Mouse (Mus musculus): ENCODE results near the gene Aak1.

Aak1 gene

DNA sequence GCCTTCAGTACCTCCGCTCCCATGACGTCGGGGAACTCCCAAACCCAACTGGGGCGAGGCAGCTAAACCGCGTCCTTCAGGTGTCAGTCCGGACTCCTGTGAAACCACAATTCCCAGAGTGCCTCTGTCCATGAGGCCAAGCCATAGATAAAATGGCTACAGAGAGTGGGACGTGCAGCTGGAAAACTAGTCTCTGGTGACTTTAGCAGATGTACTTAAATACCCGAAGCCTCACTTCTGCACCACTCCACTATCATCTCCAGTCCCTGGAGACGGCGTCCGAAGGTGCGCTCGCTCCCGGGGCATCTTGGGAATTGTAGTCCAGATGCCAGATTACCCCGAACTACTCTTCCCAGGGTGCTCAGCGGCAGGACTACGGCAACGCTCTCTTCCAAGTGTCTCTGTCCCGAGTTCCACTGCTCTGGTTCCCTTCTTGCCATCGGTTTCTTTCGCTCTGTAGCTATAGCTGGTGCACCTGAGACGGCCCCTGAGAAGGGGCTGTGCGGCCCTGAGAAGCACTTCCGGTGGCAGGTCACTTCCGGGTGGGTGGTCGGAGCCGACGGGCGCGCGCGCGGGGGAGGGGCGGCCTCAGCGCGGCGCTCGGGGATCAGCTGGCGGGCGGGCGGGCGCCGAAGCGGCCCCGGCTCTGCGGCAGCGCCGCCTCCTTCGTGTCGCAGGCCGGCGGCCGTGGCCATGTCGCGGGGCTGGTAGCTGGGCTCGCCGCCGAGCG lies at the start of gene Aak1:
Aak1 (plus strand) TSS at position 603 of the 730 bp plus-strand sequence.
- in situ Hi-C loops (cut with MboI, MseI), result no loop called here

DNA sequence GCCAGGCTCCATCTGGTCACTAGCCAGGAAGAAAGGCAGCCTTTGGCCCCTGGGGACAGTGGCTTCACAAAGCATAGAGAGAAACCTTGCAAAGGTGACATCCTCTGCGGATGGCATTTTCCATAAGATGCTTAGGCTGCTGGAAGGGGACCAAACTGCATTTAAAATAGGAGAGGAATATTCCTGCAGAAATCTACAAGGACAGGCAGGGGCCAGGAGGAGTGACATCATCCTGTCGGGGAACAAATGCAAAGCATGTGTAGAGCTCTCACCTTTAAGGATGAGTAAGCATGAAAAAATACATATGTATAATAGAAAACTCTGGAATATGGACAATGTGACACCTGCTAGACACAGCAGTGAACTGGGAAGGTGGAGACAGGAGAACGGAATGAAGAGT lies 48.9 kb upstream of the Aak1 start:
- in situ Hi-C loops (cut with MboI, MseI), result no loop called here

DNA sequence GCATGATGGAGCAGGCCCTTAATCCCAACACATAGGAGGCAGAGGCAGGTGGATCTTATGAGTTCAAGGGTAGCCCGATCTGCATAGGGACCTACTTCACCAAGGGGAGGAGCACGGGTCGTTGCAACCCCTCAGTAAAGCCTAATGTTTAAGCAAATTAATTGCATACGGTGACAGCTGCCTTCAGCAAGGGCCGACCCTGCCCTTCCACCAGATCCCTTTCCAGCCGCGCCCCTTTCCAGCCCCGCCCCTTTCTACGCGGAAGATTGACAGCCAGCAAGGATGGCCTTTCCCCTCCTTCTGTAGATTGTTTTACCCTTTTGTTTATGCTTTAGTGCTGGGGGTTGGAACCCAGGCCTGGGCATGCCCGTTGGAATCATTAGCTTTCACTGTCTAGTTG lies 47.9 kb upstream of the Aak1 start:
- in situ Hi-C loops (cut with MboI, MseI), result no loop called here

DNA sequence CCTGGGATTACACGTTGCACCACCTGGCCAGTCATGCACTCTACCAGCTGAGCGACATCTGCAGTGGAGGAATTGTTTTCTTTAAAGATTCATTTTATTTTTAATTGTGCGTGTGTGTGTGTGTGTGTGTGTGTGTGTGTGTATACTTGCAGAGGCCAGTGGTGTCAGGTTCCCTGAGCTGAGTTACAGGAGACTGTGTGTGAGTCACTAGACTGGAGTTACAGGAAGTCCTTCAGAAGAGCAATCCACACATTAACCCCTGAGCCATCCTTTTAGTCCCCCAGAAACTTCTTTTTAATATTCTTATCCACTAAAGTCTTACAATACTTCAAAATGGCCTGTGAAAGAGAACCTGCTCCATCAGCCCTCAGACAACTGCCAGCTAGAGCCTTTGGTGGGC lies 44.7 kb upstream of the Aak1 start:
- in situ Hi-C loops (cut with MboI, MseI), result loop anchor here in 1 of 2 experiments (5.0 kb wide), 1 partner anchor 52 kb away; no protein-coding TSS in a partner anchor

DNA sequence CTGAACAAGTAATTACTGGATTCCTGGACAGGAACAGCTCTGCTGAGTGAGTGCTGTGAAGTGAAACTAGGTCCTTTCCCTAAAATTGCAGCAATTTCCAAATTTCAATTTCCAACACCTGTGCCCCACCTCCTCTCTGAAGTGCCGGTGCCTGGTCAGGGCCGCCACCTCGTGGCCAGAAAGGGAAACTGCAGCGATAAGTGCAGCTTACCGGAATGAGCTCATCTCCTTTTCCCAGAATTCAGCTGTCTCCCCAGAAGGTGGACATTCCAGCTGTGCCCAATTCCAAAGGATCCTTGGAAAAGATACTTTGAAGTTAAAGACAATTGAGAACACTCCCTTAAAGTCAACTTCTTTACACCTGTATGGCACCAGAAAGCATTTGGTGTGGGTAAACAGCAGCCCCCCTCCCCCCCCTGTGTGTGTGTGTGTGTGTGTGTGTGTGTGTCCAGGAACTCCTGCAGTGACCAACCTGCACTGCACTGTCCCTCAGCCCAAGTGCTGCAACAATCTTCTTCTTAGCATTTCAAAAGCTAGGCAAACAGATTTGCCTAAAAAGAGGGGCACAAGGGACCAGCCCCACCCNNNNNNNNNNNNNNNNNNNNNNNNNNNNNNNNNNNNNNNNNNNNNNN lies 42.7 kb upstream of the Aak1 start:
- in situ Hi-C loops (cut with MboI, MseI), result loop anchor here in 1 of 2 experiments (5.0 kb wide), 1 partner anchor 54 kb away; no protein-coding TSS in a partner anchor

DNA sequence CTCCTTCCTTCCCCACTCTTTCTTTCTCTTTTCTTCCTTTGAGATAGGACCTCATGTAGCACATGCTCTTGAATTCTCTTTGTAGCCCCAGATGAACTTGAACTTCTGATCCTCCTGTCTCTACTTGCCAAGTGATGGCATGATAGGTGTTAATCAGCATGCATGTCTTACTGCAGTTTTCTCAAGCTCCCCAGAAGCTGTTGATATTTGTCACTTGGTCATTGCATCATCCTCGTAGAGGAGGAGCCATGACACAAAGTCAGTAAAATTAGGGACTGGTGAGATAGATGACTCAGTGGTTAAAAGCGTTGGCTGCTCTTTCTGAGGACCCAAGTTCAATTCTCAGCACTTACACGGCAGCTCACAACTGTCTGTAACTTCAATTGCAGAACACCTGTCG lies 36.4 kb upstream of the Aak1 start:
- in situ Hi-C loops (cut with MboI, MseI), result loop anchor here (5.0 to 10.0 kb wide), 3 partner anchors 99 to 192 kb away; partner anchors contain the start of gene Nfu1 (in 1 of the 2)

DNA sequence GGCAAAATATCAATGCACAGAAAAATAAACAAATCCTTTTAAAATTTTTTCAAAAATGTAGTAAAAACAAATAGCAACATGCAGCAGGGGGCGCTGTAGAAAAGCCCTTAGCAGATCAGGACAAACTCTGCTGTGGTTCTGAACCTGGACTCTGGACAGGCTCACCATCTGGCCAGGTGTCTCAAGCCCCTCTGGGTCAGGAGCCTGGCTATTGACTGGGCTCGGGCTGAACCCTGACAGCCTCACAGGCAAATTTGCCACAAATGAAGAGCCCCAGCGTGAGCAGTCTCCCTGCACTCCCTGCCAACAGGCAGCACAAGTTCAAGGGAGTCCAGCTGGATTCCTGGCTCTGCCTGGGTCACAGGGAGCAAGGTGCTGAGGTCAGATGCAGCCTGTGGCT lies 36.0 kb upstream of the Aak1 start:
- in situ Hi-C loops (cut with MboI, MseI), result loop anchor here (5.0 to 10.0 kb wide), 3 partner anchors 99 to 191 kb away; partner anchors contain the start of gene Nfu1 (in 1 of the 2)

DNA sequence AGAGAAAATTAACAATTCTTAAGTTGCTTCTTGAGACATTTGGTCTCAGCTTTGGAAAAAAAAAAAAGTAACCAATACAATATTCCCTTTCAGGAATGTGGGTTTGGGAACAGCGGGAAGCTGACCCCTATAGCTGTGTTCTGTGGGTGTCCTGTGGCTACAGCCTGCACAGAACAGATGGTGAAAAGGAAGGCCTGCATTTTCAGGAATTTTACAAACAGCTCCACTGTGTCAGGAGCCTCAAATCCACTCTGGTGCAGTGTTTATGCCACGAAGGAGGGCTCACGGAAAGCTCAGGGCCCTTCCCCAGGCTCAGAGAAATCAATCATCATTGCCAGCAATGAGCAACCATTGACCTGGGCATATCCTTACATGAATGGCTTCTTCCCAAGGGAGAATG lies 34.4 kb upstream of the Aak1 start:
- in situ Hi-C loops (cut with MboI, MseI), result loop anchor here (5.0 to 10.0 kb wide), 3 partner anchors 97 to 190 kb away; partner anchors contain the start of gene Nfu1 (in 1 of the 2)

DNA sequence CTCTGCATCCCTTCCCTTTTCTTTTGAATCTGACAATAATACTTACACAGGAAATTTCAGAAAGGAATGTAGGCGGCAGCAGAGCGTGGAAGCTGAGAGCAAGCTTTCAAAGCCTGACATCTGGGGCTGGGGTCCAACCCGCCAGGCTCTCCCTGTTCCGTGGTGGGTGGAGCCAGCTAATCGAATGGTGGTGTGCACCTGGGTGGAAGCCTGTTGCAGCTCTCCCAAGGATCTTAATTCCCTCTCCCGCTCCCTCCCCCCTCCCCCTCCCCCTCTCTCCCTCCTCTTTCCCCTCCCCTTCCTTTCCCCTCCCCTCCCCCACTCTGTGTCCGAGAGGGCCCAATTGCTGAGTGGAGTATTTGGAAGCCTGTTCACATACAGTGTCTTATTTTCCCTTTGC lies 33.9 kb upstream of the Aak1 start:
- in situ Hi-C loops (cut with MboI, MseI), result loop anchor here in 1 of 2 experiments (10.0 kb wide), 1 partner anchor 189 kb away; the partner anchor contains the start of gene Nfu1

DNA sequence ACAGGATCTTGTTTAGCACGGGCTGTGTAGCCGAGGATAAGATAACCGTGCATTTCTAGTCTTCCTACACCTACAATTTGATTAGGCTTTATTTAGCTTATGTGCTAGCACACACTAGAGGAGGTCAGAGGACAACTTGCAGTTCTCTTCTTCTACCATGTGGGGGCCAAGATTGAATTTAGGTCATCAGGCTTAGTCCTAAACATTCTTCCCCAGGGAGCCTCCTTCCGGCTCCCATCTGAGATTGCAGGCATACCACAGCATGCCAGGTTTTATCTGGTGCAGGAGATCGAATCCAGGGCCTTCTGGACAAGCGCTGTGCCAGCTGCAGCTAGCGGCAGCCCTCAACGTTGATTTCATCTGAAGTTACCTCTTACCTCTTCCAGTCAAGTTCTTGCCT lies 32.7 kb upstream of the Aak1 start:
- in situ Hi-C loops (cut with MboI, MseI), result loop anchor here in 1 of 2 experiments (10.0 kb wide), 1 partner anchor 188 kb away; the partner anchor contains the start of gene Nfu1

DNA sequence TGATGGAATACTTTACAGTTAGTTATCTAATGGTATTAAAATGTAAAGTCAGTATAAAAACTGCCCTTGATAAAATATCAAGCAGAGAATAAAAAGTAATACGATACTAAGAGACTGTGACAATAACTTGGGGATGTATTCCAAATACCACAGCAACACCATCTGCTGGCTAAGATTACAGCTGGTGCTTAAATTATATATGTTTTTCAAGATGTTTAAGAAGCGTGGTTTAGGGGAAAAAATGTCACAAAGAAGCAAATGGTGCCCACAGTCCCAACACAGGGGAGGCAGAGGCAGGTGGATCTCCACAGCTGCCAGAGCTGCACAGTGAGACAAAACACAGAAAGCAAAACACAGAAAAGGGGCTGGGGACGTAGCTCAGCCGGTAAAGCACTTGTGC lies 30.4 kb upstream of the Aak1 start:
- in situ Hi-C loops (cut with MboI, MseI), result loop anchor here in 1 of 2 experiments (10.0 kb wide), 1 partner anchor 186 kb away; the partner anchor contains the start of gene Nfu1

DNA sequence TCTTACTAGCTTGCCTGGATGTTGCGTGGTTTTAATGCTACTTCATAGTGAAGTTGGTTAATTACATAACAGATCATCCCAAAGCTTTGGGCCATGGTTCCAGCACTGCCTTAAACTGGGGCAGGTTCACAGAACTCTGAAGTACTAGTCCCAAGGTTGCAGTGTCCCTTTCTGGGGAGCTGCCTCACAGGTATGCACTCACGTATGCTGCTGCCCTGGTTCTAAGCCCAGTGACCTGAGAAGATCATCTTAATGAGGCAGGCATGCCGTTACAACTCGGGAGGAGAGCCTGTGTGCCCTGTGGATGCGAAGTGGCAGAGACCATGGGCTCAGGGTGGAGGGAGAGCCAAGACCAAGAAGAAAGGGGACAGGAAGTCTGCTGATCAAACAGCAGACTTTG lies 29.4 kb upstream of the Aak1 start:
- in situ Hi-C loops (cut with MboI, MseI), result loop anchor here in 1 of 2 experiments (10.0 kb wide), 1 partner anchor 185 kb away; the partner anchor contains the start of gene Nfu1

DNA sequence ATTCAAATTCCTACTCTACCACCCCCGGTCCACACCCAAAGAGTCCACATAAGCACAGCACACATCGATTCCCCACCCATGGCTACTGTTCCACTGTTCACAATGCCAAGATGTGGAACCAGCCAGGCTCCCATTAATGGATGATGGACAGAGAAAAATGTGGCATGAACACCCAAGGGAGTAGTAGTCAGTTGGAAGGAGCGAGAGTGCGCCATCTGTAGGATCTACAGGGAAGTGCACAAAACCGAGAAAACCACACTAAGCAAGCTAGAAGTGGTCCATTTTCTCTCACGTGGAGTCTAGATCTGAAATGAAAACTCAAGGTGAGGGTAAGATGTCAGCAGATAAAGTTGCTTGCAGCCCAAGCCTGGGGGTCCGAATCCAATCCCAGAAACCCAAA lies 28.6 kb upstream of the Aak1 start:
- in situ Hi-C loops (cut with MboI, MseI), result no loop called here

DNA sequence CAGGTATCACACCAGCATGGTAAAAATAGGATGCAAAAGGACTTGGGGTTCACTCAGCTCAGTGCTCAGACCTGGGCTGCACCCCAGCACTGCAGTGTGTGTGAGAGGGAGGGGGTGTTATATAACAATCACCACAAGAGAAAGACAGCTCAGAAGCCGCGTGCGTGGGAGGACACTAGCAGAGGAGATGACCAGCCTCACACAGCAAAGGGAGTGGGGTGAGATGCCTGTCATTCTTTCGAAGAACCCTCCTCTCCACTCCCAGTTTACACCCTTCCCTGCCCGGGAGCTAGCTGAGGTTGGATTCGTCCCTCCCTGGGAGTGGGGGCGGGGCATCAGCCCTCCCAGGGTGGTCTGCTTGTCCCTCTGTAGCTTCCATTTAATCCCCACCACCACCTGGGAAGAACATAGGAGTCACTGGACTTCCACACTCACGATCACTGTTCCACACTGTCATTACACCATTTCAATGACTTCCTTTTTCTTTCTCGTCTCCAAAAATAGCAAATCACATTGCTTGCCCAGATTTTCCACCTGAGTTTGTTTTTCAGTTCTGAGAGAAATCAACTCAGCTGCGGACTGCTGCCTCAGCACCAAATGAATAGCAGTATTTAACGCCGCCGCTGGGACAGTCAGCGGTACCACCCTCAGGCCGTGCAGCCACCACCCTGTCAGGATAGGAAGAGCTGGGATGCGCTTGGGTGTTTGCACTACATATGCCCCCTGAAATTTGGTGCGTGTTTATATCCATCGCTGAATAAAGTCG lies 26.8 kb upstream of the Aak1 start:
- in situ Hi-C loops (cut with MboI, MseI), result no loop called here

DNA sequence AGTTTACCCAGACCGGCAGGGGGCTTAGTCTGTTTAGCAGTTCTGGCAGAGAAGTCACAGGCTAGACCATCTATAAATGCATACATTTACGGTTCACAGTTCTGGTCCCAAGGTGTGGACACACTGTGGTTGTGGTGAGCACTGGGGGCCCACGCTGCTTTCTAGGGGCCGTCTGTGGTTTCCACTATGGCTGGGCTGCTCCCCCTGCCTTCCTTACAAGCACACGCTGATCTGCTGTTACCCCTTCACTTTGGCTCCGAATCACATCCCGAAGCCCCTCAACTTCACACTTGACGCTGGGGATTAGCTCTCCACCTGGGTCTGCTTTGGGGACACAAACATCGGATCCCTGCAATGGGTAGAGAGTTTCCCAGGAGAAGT lies 26.3 kb upstream of the Aak1 start:
- in situ Hi-C loops (cut with MboI, MseI), result no loop called here

DNA sequence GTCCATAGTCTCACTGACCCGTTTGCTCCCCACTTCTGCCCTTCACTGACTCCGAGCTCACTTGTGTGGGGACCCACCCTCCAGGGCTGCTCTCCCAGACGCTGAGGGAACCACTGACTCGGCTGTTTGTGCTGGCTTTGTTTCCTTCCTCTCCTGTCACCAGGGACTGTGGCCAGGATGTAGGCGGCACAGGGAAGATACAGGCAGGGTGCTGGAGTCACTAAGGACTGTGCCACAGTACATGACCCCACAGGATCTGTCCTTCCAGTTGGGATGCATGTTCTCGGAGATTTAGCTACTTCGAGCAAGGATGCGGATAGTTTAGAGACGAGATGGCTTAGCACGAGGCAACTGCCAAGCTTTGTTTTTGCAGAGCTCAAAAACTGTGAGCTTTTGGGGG lies 25.5 kb upstream of the Aak1 start:
- in situ Hi-C loops (cut with MboI, MseI), result no loop called here

DNA sequence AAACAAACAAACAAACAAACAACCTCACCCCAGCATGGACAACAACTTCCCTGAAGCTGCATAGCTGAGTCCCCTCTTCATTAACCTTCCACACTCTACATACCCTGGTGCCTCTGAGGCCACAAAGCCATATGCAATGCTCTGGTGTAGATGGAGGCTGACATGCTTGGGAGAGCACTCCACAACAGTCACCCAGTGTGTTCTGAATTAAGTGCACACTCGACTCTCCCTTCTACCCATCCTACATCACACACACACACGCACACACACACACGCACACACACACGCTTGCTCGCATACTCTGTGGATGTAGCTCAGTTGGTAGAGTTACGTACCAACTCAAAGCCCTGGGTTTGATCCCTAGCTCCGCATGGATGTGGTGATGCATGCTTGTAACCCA lies 24.9 kb upstream of the Aak1 start:
- in situ Hi-C loops (cut with MboI, MseI), result no loop called here

DNA sequence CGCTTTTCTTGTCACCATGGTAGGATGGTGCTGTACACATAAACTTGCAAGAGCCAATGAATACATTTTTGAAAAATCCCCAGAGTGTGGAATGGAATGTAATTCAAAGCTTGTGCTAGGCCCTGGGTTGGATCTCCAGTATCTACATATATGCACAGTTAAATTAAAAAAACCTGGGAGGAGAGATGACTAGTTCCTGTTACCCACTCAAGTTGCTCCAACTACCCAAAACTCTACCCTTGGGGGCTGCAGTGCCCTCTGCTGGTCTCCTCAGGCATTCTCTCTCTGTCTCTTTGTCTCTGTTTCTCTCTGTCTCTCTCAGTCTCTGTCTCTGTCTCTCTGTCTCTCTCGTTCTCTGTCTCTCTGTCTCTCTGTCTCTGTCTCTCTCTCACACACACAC lies 21.9 kb upstream of the Aak1 start:
- in situ Hi-C loops (cut with MboI, MseI), result no loop called here

DNA sequence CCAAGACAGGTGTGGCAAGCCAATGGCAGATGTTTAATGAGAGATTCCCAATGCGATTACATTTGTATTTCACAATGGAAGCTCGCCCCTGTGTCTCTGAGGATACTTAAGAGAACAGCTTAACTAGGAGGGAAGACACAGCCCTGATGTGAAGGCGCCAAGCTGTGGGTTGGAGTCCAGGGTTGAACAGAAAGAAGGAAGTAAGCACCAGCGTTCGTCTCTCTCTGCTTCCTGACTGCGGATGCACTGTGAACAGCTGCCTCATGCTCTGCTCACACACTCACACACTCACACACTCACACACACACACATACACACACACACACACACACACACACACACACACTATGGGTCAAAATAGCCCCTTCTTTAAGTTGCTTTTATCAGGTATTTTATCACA lies 19.5 kb upstream of the Aak1 start:
- in situ Hi-C loops (cut with MboI, MseI), result loop anchor here in 1 of 2 experiments (10.0 kb wide), 1 partner anchor 1595 kb away; no protein-coding TSS in a partner anchor

DNA sequence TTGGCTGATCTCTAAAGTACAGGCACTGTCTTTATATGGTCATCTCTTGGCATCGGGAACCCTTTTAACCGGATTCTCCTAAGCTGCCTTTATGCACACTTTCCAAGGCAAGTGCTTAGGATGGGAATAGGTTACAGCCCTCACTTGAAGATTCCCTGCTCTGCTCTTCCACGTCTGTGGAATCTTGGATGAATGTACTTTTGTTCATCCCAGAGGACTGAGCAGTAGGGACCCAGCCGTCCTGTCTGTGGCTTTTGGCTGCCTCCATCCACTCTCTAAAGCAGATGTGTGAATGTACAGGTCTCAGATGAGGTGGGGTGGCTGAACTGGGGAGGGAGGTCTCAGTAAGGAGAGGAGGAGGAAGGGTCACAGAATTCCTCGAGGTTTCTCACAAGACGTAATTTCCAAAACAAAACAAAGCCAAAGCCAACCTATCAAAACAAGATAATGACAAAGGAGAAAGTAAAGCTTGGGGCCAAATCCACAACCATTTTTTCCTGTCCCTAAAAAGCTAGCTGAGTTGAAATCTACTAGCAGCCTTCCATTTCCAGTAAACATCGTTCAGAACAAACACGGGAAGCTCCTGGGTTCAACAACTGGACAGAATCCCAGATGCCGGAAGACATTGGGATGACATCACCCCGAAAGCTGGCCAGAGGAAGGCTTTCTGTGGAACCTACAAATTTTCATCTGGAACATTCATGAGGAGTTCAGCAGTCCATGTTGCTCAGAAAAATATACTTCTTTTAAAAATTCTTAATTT lies 18.4 kb upstream of the Aak1 start:
- in situ Hi-C loops (cut with MboI, MseI), result loop anchor here in 1 of 2 experiments (10.0 kb wide), 1 partner anchor 1594 kb away; no protein-coding TSS in a partner anchor

Data from T-helper 17 cell (primary cell).